Mouse (Mus musculus) lung, postnatal 36 days (tissue): ENCODE data around the gene Hnrnpm.
"Not testable (repeated sequence)": the region's sequence is repeated elsewhere in the genome, so short reads cannot be mapped to it uniquely, and the experiment has no call there.

ENCODE experiments used
- DNase-seq: peaks from one replicate; pipeline ENCODE4 v3.0.0; 2022; ENCODE audit warnings: mixed read lengths

The Hnrnpm gene

DNA sequence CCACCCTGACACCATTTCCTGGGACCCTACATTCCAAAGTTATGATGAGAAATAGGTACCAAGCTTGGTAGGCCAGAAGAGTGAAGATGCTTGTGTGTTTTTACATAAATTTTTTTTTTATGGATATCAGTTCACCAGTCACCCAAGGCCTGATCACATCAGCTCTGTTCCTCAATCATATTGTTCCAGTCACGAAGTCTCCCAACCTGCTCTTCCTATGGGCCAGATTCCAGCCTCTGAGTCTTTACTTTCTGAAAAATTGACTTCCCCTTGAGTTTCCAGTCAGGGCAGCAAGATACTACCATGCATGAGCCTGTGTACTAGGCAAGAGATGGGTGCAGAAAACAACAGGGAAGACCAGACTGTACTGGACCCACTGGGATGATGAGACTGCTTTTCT, at the start of gene Hnrnpm:
TSS of gene Hnrnpm (minus strand) at position 101 of the 400 bp plus-strand sequence.
- DNase-seq: no peak

DNA sequence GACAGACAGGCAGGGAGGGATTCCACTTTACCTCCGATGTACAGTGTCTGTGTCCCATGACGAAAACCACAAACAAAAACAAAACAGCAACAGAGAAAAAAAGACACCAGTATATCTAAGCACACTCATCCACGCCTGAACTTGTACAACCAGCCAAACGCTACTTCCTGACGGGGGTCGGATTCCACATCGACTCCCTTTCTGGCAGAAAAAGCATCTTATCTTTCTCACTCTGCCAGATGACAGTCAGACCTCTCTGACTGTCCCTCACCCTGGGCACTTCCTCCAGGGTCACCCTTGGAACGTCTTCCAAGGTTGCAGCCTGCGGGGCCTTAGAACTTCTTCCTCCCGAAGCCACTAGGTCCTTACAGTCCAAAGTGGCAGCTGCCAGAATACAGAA, 46.9 kb upstream of the Hnrnpm start:
- DNase-seq: not testable (repeated sequence)

DNA sequence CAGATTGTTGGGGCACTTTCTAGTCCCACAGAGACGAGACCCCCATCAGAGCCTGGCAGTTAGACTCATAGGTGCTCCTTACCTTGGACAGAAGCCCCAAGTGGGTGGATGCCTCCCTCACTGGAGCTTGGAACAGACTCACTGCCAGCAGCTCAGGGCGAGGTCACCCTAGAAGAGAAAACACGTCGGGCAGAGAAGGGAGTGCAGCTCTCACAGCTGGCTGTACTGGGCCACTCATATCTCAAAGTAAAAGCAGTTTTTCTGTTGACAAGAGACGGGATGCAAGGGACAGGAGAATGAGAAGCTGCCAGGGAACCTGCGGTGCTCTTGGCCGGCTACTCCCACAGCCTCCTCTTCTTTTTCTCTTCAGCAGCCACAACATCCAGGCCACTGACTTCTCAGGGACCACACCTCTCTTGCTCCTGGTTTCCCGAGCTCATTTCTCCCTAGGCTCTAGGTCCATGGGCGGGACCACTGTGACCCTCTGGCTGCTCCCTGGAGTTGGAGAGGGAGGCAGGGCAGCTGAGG, 46.0 kb upstream of the Hnrnpm start:
- not testable (repeated sequence) for DNase-seq

DNA sequence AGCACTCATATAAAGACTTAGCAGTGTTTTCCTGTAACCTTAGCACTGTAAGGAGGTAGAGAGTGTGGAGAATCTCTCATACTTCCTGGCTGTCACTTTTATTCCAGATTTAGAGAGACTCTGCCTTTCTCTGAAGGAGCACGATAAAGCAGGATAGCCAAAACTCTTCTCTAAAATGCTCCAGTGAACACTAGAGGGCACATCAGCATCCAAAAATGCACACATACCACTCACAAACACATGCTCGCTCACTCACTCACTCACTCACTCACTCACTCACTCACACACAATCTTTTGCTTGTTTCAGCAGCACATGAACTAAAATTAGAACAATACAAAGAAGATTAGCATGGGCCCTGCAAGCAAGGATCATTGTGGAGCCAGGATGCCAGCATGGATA, 42.6 kb upstream of the Hnrnpm start:
- peak; percentile 55 for DNase-seq

DNA sequence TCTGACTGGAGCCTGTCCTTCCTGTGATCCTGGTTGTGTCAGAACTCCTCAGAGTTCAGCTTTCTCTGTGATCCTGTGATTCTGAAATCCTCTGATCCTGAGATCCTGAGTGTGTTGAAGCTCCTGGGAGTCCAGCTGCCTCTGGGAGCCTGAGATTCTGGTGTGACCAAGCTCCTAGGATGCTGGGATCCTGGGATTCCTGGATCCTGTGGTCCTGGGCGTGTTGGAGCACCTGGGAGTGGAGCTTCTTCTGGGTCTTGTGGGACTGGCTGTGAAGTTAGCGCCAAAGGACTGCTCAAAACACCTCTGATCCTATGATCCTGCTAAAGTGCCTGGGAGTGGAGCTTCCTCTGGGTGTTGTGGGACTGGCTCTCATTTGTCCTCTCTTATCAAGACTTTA, 41.7 kb upstream of the Hnrnpm start:
- no peak for DNase-seq

DNA sequence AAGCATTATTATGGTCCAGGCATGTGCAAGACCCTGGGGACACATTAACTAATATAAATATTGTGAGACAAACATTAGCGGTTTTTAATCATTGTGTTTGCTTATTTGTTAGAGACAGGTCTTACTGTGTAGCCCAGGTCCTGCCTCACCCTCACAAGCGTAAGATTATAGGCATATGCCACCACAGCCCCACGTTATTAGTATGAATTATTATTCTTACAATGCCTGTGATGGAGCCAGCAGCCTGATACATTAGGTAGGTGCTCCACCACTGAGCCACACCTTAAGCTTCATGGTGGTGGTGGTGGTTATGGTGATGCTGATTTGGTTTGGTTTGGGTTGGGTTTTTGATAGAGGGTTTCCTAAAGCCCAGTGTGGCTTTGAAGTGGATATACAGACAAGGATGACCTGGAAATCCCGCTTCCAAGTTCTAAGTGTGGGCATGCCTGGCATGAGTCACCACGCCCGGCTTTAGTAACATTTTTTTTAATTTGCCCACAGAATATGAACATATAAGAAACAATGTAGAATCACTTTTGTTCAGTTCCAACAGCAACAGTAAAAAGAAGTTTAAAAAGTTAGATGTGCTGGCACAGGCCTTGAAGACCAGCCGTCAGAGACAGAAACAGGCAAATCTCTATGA, 33.2 kb upstream of the Hnrnpm start:
- no peak for DNase-seq

DNA sequence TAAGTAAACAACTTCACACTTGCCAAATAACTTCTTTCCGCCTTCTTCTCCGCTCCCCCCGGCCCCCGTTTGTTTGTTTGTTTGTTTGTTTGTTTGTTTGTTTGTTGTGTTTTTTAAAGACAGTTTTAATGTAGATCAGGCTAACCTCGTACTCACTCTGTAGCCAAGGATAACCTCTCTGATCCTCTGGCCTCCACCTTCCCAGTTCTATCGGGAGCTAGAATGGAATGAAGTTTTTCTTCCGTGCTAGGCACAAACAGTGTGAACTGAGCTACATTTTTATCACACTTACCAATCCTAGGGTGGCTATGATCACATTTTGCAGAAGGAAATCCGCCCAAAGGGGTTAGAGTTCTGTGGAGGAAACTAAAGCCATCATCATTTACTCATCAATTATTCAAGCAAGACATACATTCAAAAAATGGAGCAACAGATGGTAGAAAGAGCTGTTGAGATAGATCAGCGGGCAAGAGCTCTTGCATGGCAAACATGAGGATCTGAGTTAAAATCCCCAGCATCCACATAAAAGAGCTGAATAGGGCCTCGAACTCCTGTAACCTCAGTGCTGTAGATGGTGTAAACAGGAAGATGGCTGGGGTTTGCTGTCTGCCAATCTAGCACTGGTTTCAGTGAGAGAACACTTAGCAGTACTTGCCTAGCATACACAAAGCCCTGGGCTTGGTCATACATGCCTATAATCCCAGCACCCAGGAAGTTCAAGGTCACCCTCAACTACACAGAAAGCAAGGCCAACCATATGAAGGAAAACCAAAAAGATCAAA, 32.5 kb upstream of the Hnrnpm start:
- no peak for DNase-seq

DNA sequence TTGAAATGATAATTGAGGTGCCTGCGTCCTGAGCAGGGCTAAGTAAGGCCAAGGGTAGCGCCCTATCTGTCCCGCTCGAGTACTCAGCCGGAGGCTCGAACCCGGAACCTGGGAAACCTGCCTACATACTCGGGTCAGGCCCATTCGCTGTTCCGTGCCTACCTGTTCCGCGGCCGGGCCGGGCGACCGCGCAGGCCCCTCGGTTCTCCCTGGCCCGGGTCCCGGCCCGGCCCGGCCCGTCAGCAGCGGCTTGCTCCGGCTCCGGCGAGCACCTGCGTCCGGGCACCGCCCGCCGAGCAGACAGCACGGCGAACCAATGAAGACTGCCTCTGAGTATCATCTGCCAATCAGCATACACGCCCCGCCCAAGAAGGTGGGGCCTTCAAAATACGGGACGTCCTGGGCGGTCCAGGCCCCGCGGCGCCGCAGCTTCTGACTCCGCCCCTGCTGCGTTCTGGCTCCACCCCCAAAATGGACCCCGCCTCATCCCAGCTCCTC, 31.8 kb upstream of the Hnrnpm start, which contains the start of gene March2:
TSS of gene March2 (minus strand) at position 287 of the 498 bp plus-strand sequence.
- DNase-seq: peak; percentile 99

DNA sequence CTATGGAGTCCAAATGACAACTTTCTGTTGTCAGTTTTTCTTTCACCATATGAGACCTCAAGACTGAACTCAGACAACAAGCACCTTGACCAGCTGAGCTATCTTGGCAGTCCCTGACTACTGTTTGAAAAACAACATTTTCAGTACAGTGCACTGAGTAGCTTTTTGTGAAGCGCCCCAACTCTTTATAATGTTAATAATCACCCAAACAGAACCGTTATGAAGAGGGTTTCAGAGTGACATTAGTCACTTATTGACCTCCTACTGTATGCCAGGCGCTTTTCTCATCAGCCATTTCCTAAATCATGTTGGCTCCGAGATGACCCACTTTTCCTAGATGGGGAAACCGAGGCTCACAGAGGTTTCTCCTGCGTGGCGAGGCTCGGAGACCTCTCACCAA, 31.3 kb upstream of the Hnrnpm start:
- no peak for DNase-seq

DNA sequence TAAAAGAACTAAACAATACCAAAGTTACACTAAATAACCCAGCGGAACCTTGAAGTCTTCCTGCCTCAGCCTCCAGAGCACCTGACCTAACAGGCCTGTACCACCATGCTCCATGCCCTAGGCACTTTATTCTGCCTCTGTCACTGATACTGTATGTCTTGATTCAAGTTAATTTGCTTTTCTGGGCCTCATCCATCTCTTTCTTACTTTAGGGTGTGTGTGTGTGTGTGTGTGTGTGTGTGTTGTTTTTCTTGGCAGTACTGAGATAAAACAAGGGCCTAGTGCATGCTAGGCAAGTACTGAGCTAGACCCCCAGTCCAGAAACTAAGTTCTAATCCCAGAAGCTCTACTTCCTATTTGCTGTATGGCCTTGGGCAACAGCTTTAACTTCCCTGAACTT, 30.6 kb upstream of the Hnrnpm start:
- DNase-seq: no peak

DNA sequence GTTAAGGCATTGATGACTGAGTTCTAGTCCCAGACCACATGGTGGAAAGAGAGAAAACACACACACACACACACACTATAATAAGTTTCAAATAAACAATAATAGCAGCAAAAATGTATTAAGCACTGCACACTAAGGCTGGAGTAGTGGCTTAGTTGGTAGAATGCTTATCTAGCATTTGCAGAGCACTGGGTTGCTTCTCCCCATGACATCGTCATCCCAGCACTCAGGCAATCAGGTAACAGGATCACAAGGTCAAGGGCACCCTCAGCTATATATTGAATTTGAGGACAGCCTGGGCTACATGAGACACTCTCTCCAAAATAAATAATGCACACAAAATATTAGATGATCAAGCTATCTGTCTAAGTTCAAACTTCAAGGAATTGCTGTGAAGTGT, 28.1 kb upstream of the Hnrnpm start:
- no peak for DNase-seq

DNA sequence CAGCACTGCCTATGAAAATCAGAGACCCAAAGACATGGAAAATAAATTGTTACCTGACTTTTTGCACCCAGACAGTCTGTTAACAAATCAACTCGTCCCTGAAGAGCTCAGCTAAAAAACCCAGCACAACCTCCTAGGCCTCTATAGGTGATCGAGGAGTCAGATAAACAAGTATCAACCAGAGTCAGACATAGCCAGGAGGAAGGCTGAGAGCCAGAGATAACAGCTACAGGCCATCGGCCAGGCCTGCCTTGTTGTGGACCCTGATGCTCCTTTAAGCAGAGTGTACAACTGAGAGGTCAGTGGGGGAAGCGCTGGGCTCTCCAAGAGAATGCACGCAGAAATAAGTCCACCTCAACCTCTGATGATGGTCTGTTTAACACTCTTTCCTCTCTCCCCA, 26.6 kb upstream of the Hnrnpm start:
- no peak for DNase-seq

DNA sequence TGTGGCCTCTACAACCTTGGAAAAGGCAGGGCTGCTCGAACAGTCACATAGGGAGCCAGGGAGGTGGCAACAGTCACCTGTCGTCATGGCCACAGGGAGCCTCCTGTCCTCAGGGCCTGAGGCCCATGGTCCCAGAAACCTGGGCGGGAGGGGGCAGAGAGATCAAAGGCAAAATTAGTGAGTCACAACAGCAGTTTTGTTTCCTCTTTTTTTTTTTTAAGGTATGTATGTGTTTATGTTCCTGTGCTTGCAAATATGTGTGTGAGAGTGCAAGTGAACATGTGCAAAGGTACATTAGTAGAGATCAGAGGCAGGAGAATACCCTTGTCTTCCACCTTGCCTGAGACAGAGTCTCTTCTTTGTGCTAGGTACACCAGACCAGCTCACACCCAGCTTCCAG, 23.2 kb upstream of the Hnrnpm start:
- DNase-seq: no peak

DNA sequence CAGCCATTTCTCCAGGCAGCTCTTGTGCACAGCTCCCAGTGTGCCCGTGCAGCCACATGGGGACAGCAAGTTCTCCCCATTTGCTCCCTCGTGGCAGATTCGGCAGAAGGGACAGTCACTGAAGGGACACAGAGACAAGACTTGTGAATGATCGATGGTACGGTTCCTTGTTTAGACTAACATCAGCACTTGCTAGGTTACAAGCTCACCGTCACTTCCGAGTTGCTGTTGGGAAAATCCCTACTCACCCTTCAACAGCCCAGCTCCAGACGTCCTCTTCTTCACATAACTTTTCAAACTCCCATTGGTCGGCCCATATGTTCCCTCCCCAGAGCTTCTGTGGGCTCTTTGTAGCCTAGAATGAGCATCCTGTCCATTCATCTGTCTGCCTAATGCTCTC, 16.4 kb upstream of the Hnrnpm start:
- no peak for DNase-seq

DNA sequence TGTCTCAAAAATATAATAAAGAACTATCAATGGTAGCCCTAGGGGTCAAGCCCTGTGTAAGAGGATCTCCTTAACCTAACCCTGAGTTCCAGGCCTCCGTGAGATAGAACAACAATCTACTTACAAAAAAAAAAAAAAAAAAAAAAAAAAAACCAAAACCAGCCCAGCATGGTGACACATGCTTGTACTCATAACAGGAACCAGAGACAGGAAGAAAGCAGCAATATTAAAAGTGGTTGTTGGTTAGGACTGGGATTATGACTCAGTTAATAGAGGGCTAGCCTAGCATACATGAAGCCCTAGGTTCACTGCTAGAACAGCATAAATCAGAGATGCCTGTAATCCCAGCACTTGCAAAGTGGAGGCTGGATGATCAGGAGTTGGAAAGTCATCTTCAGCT, 15.5 kb upstream of the Hnrnpm start:
- DNase-seq: no peak

DNA sequence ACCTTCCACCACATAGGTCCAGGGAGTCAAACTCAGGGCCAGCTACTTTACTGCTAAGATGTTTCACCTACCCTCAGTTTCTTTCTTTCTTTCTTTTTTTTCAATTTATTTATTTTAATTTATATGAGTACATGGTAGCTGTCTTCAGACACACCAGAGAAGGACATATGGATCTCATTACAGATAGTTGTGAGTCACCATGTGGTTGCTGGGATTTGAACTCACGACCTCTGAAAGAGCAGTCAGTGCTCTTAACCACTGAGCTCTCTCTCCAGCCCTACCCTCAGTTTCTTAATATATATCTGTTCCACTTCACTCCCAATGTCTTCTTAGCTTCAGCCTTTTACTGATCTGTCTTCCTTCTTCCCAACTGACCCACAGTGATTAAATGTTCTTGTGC, 8.8 kb upstream of the Hnrnpm start:
- no peak for DNase-seq

DNA sequence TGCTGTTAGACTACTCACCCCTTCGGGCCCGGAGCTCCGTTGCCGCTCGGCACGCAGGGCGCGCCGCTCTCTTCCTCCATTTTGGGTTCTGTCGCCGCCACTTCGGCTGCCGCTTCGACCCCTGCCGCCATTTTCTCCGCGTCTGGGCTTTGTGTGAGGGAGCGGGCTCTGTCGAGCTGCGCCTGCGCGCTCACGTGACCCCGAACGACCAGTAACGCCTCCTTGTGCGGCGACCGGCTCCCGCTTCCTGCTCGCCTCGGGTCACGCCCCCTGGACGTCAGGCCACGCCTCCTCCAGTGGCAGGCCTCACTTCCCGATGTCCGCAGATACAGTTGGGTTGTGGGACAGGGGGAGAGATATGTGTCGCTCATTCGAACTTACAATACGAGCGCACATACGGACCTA, 1.4 kb downstream of the Hnrnpm start:
- DNase-seq: peak; percentile 99

DNA sequence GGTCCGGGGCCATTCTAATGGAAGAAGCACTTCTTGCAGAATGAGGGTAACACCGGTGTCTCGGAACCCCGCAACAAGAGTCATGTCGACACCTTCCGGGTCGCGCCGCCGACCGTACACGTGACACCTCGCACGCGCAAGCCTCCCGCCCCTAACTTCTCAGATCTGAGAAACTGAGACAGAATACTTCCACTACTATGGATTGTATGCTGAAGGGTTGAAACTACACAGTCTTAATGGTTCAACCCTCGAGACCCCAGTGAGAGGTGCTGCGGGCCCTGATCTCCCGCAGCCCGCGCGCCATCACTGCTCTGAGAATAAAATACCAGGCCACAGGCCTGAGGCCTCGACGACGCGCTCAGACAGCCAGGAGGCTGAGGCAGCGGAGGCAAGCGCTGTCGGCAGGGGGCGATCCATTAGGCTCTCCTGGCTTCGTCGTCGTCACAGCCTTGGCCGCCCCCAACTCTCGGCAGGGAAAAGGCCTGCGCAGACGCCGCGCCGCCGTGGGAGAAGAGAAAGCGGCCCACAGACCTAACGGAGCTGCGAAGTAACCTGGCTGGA, 1.9 kb downstream of the Hnrnpm start:
- peak; percentile 77 for DNase-seq

DNA sequence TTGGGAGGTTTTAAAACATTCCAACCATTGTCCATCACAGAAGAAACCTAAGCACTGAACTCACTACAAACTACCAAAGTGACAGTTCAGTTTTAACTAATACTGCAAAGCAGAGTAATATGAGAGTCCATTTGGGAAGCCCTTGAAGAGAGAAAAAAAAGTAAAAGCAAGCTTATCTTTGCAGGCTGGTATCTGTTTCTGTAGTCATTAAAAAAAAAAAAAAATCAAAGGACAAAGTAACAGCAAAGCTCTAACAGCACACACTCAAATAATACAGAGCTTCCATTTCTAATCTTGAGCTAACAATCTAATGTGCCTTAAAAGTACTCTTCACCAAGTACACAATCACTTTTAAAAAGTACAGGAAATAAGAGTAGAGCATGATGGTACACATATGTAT, 4.9 kb downstream of the Hnrnpm start:
- DNase-seq: no peak

DNA sequence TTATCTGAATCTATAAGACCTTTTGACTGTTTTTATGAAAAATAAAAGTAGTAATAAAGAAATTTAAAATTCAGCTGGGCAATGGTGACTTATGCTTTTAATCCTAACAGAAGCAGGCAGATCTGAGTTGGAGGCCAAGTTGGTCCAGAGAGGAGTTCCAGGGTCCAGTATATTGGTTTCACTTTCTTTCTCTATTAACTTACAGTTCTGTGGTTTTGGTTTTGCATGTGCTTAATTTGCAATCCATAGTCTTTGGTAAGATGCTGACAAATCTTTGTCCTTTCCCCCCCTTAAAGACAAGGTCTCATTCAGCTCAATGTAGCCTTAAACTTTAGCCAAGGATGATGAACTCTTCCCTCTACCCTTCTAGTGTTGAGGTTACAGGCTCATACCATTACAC, 7.9 kb downstream of the Hnrnpm start:
- no peak for DNase-seq

DNA sequence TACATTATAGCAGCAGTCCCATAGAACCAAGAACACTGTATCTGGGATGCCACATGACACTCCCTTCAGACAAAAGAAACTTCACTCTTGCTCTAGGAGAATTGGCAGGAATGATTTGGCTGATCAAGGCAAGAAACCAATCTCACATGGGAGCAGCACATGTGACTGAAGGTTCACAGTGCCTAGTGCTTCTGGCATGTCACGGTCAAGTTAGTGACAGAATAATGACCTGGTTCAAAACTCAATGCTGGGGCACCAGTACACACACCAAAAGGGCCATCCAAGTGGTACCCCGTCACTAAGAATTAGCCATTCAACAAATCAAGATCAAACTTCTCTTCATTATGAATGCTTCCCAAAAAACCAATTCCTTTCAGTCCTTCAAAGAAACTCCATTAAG, 10.6 kb downstream of the Hnrnpm start:
- no peak for DNase-seq

DNA sequence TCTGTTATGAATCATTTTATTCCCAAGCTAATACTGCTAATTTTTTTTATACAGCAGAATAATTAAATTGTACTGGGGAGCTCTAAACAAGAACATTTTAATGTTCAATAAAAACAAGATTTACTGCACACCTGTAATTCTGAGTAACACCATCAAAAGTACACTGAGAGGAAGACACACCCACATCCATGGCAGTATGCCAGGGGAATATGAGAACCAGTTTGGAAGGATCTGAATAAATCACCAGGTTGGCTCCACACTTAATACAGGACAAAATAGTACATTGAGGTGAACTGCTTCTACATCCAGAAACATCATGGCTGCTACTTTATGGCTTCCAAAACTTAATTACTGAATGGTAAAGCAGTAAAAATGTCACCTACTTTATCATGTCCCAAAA, 11.2 kb downstream of the Hnrnpm start:
- peak; percentile 83 for DNase-seq

DNA sequence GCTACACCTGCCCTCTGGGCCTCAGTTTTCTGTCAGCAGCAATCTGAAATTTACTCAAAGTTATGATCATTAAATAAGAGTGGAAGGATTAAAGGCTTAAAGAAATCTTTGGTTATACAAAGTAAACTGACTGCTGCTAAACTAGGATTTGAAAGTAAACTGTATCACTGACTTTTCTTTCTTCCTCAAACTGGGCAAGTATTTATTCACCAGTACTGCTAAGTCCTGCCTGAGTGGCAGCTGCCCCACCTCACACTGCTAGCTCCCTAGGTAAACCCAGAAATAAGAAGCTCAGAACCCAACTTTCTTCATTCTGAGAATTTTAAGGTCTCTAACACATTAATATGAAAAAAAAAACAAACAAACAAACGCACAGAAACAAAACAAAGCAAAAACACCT, 12.8 kb downstream of the Hnrnpm start:
- no peak for DNase-seq

DNA sequence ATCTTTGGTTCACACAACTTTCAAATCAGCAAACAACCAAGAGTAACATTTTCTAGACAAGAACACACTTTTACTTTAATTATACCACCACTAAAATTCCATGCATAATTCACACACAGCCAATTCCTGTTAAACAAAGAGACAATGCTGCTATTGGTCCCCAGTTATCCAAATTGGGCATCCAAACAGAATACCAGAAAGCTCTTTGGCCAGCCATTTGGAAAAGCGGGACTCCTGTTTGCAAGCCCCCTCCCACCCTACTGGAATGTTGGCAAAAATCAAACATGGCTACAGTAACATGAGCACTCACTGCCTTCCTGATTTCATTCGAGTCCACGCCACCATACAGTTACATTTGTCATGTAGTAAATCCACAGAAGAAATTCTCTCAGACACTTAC, 17.0 kb downstream of the Hnrnpm start:
- DNase-seq: no peak
